Mouse (Mus musculus): ENCODE results near the gene Tmem230. TPM values are rescaled to one million over a fixed set of nuclear protein-coding genes. Genes with fewer than 3 reads are reported as not detected.
"Not testable (repeated sequence)": the region's sequence is repeated elsewhere in the genome, so short reads cannot be mapped to it uniquely, and the experiment has no call there.

The Tmem230 gene
- polyA plus RNA-seq, 1 experiment: 34.9 TPM

- WGBS: 67% methylated on average over 4 of the region's 4 CpGs
- DNase-seq (ENCODE audit: low read depth, low spot score): no peak
Measured at GRCm38 (mm10) chr2:132276249-132276648, 28.6 kb upstream of the Tmem230 start.

GRCm38 (mm10) chr2:132275527-132275926 is 27.9 kb upstream of the Tmem230 start:
- DNase-seq (ENCODE audit: low read depth, low spot score): no peak
- WGBS: 76% methylated on average over 4 of the region's 4 CpGs

- DNase-seq (ENCODE audit: low read depth, low spot score): no peak
- WGBS: 34% methylated on average over 6 of the region's 6 CpGs
Measured at GRCm38 (mm10) chr2:132272694-132273389, 25.2 kb upstream of the Tmem230 start.

- WGBS: 37% methylated on average over 2 of the region's 2 CpGs
- DNase-seq (ENCODE audit: low read depth, low spot score): no peak
Measured at GRCm38 (mm10) chr2:132270331-132270951, 22.8 kb upstream of the Tmem230 start.

- WGBS: 59% methylated on average over 3 of the region's 3 CpGs
- no peak for DNase-seq (ENCODE audit: low read depth, low spot score)
Measured at GRCm38 (mm10) chr2:132269217-132269616, 21.6 kb upstream of the Tmem230 start.

- WGBS: 80% methylated on average over 3 of the region's 3 CpGs
- no peak for DNase-seq (ENCODE audit: low read depth, low spot score)
Measured at GRCm38 (mm10) chr2:132266086-132266485, 18.5 kb upstream of the Tmem230 start.

- WGBS: 67% methylated on average over 9 of the region's 9 CpGs
- no peak for DNase-seq (ENCODE audit: low read depth, low spot score)
Measured at GRCm38 (mm10) chr2:132265196-132265595, 17.6 kb upstream of the Tmem230 start.

GRCm38 (mm10) chr2:132264266-132264710 is 16.7 kb upstream of the Tmem230 start:
- WGBS: 5% methylated on average over 6 of the region's 6 CpGs
- no peak for DNase-seq (ENCODE audit: low read depth, low spot score)

GRCm38 (mm10) chr2:132263421-132264265 is 16.0 kb upstream of the Tmem230 start:
- DNase-seq (ENCODE audit: low read depth, low spot score): no peak
- WGBS: under 1% methylated on average over 46 of the region's 47 CpGs

GRCm38 (mm10) chr2:132262879-132263398 is 15.3 kb upstream of the Tmem230 start, which contains the start of gene Cds2:
Gene Cds2 (plus strand): TSS chr2:132263148.
- under 1% methylated on average over 49 of the region's 49 CpGs for WGBS
- peak; percentile 95 for DNase-seq (ENCODE audit: low read depth, low spot score)

- 61% methylated on average over 6 of the region's 6 CpGs for WGBS
- no peak for DNase-seq (ENCODE audit: low read depth, low spot score)
Measured at GRCm38 (mm10) chr2:132262175-132262574, 14.6 kb upstream of the Tmem230 start.

- 95% methylated on average over 3 of the region's 3 CpGs for WGBS
- no peak for DNase-seq (ENCODE audit: low read depth, low spot score)
Measured at GRCm38 (mm10) chr2:132260601-132261000, 13.0 kb upstream of the Tmem230 start.

- no peak for DNase-seq (ENCODE audit: low read depth, low spot score)
- 92% methylated on average over 6 of the region's 6 CpGs for WGBS
Measured at GRCm38 (mm10) chr2:132257350-132258068, 9.9 kb upstream of the Tmem230 start.

- WGBS: under 1% methylated on average over 7 of the region's 7 CpGs
- no peak for DNase-seq (ENCODE audit: low read depth, low spot score)
Measured at GRCm38 (mm10) chr2:132253603-132254002, 6.0 kb upstream of the Tmem230 start.

GRCm38 (mm10) chr2:132252542-132253528 is 5.2 kb upstream of the Tmem230 start, which contains the start of gene Pcna:
Gene Pcna (minus strand): TSS chr2:132253314.
- DNase-seq (ENCODE audit: low read depth, low spot score): peak; percentile 95
- WGBS: under 1% methylated on average over 79 of the region's 79 CpGs

- 3% methylated on average over 8 of the region's 8 CpGs for whole genome bisulfite sequencing
- no peak for DNase-seq (ENCODE audit: low read depth, low spot score)
Measured at GRCm38 (mm10) chr2:132251911-132252310, 4.3 kb upstream of the Tmem230 start.

- no peak for DNase-seq (ENCODE audit: low read depth, low spot score)
- whole genome bisulfite sequencing: 95% methylated on average over 3 of the region's 3 CpGs
Measured at GRCm38 (mm10) chr2:132243370-132243769, 4.2 kb downstream of the Tmem230 start.

GRCm38 (mm10) chr2:132240457-132240856 is 7.2 kb downstream of the Tmem230 start:
- not testable (repeated sequence) for DNase-seq (ENCODE audit: low read depth, low spot score)
- WGBS: 21% methylated on average over 10 of the region's 10 CpGs

Data from large intestine, adult 2 months (tissue).